Mouse (Mus musculus): ENCODE measurements at regions not wholly inside any gene's neighbourhood (a gene's known extent, or its start where the extent isn't known, plus 50 kb on each side); places are given as distances from the start of the nearest gene placed in this dataset.

DNA sequence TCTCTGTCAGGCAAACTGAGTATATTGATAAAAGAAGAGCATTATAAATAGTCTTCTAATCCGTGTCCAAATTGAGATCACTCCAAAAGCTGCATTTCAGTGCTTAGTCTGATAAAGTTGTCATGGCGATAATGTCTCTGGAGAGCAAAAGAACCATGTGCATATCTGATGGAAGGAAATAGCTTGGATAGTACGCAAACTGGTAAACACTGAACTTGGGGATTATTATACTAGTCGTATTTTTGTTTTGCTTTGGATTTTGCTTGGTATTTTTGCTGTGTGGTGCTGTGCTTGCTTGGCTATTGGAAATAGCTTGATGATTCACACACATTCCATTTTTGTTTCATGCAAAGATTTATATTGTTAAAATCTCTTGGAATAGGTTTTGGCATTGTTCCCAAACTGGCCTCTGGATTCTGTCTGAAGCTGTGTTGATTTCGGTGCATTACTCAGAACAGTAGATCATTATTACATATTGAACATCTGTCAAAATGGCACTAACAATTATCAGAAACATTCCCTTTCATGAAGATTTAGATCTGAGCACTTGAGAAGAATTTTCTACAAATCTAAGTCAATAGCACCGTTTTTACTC, 510.8 kb downstream of the Sqor start:
- no peak overlapping the region for H3K4me2 ChIP-seq (ENCODE audit: insufficient read depth, low read depth, poor library complexity, severe bottlenecking)
- no peaks in the 10 kb centered on the region for H3K27me3 ChIP-seq (replicated peaks)
- H3K4me1 ChIP-seq (ENCODE audit: control insufficient read depth in 1 of 2, insufficient read depth in 2 of 2), result no peaks in the 10 kb centered on the region
- H3K9me3 ChIP-seq (replicated peaks; ENCODE audit: low read length), result no peaks in the 10 kb centered on the region
- TF ChIP-seq POLR2A (IDR thresholded peaks at IDR 0.05; ENCODE audit: low read depth, low read length), result no peak
- no peak for TF ChIP-seq MYC (IDR thresholded peaks at IDR 0.05; ENCODE audit: low read depth, low read length)
- no peak for TF ChIP-seq NRF1 (IDR thresholded peaks at IDR 0.05; ENCODE audit: low read depth, low read length)
- no peak for TF ChIP-seq MAFK (IDR thresholded peaks at IDR 0.05; ENCODE audit: insufficient replicate concordance, low read length)
- TF ChIP-seq JUN (IDR thresholded peaks at IDR 0.05; ENCODE audit: insufficient read depth, low read depth, low read length), result no peak
- TF ChIP-seq TCF12 (IDR thresholded peaks at IDR 0.05; ENCODE audit: low read depth, low read length), result no peak
- TF ChIP-seq RAD21 (IDR thresholded peaks at IDR 0.05; ENCODE audit: low read depth, low read length), result no peak
- TF ChIP-seq ZKSCAN1 (IDR thresholded peaks at IDR 0.05; ENCODE audit: borderline replicate concordance, low read depth, low read length), result no peak
- no peak overlapping the region for H3K4me3 ChIP-seq (replicated peaks in 1 of 3; ENCODE audit: low read depth in 2 of 3, low read length in 2 of 3, poor library complexity in 1 of 3)
- no peaks in the 10 kb centered on the region for H3K36me3 ChIP-seq (replicated peaks in 1 of 2; ENCODE audit: control insufficient read depth in 1 of 2, insufficient read depth in 1 of 2, low read length in 1 of 2)
- no peak overlapping the region for H3K9ac ChIP-seq (ENCODE audit: insufficient read depth, low read depth)
- DNase-seq (ENCODE audit: extremely low read depth), result no peak
- dilution Hi-C loops (cut with MboI; ENCODE audit: extremely low pct_ligation_motif_present, extremely low pct_unique_long_range_greater_than_20kb, low sequenced_read_pairs) (no loop called here), in situ Hi-C loops (cut with MboI; ENCODE audit: low pct_ligation_motif_present, low pct_unique_long_range_greater_than_20kb, low sequenced_read_pairs) (no loop called here)
- no peak overlapping the region for H3K27ac ChIP-seq (ENCODE audit: insufficient read depth, low read depth)
- no peaks in the 10 kb centered on the region for H3K79me2 ChIP-seq (replicated peaks; ENCODE audit: control insufficient read depth, extremely low read depth, insufficient read depth, poor library complexity, severe bottlenecking)

DNA sequence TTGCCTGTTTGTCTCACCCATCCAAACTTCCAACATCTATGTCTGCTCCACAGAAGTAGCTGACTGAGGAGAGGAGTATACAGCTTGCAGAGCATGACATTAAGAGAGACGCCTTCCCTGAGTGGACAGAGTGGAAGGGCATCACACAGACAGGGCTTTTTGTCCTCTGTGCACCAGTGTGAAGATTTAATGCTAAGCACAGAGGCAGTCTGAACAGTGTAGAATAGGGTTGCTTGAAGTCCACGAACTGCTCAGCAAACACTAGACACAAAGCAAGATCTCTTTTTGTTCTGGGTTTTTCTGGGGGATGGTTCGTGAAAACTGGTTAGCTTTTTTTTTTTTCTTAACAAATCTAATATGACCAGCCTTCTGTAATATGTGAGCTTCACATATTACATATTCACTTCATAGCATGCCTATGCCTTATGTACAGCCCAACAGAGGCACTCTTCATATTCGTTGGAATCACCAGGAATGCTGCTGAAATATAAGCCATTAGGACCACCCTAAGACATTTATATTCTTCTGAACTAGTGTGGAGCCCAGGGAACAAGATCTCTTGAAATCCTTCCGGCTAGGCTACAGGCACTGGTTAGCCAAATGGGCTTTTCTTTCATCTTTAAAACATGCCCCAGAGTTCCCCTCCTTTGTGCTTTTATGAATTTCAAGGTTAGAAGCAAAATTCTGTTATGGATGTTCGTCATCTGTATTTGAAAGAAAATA, 546.7 kb downstream of the Sqor start:
- dilution Hi-C loops (cut with MboI; ENCODE audit: extremely low pct_ligation_motif_present, extremely low pct_unique_long_range_greater_than_20kb, low sequenced_read_pairs), result no loop called here
- peaks cover 4% of the 10 kb centered on the region for H3K9me3 ChIP-seq (replicated peaks; ENCODE audit: low read length)
- H3K4me2 ChIP-seq (ENCODE audit: insufficient read depth, low read depth, poor library complexity, severe bottlenecking), result no peak overlapping the region
- no peak overlapping the region for H3K4me3 ChIP-seq (replicated peaks in 1 of 3; ENCODE audit: low read depth in 2 of 3, low read length in 2 of 3, poor library complexity in 1 of 3)
- H3K4me1 ChIP-seq (ENCODE audit: control insufficient read depth in 1 of 2, insufficient read depth in 2 of 2), result no peaks in the 10 kb centered on the region
- no peaks in the 10 kb centered on the region for H3K27me3 ChIP-seq (replicated peaks)
- TF ChIP-seq E2F4 (IDR thresholded peaks at IDR 0.05; ENCODE audit: insufficient replicate concordance, low read depth, low read length), result no peak
- no peak for TF ChIP-seq ELF1 (IDR thresholded peaks at IDR 0.05; ENCODE audit: low read depth, low read length)
- no peak for TF ChIP-seq JUN (IDR thresholded peaks at IDR 0.05; ENCODE audit: insufficient read depth, low read depth, low read length)
- TF ChIP-seq RCOR1 (conservative IDR thresholded peaks at IDR 0.05; ENCODE audit: low read depth, low read length), result no peak
- TF ChIP-seq PAX5 (IDR thresholded peaks at IDR 0.05; ENCODE audit: low read length), result no peak
- no peak for TF ChIP-seq MXI1 (IDR thresholded peaks at IDR 0.05; ENCODE audit: low read depth, low read length)
- no peak for TF ChIP-seq POLR2A (IDR thresholded peaks at IDR 0.05; ENCODE audit: low read depth, low read length)
- DNase-seq (ENCODE audit: extremely low read depth), result no peak
- H3K27ac ChIP-seq (ENCODE audit: insufficient read depth, low read depth), result no peak overlapping the region
- H3K79me2 ChIP-seq (replicated peaks; ENCODE audit: control insufficient read depth, extremely low read depth, insufficient read depth, poor library complexity, severe bottlenecking), result no peaks in the 10 kb centered on the region
- H3K9ac ChIP-seq (ENCODE audit: insufficient read depth, low read depth), result no peak overlapping the region
- H3K36me3 ChIP-seq (replicated peaks in 1 of 2; ENCODE audit: control insufficient read depth in 1 of 2, insufficient read depth in 1 of 2, low read length in 1 of 2), result no peaks in the 10 kb centered on the region
- in situ Hi-C loops (cut with MboI; ENCODE audit: low pct_ligation_motif_present, low pct_unique_long_range_greater_than_20kb, low sequenced_read_pairs), result loop anchor here (25.0 kb wide), 1 partner anchor 1901 kb away; no protein-coding TSS in a partner anchor
